Mouse (Mus musculus) bone marrow macrophage, adult 2 months (primary cell): Measurements from ENCODE around the gene Mrpl23.

Source experiments
- CTCF ChIP-seq: IDR thresholded peaks from 2 replicates; pipeline ENCODE4 v1.5.1; 2012; ENCODE audit warnings: low read depth, mild to moderate bottlenecking, low read length, moderate library complexity
- POLR2A ChIP-seq: IDR thresholded peaks from 2 replicates; pipeline ENCODE4 v1.6.1; 2012; ENCODE audit warnings: mild to moderate bottlenecking, low read depth, low read length, borderline replicate concordance

DNA sequence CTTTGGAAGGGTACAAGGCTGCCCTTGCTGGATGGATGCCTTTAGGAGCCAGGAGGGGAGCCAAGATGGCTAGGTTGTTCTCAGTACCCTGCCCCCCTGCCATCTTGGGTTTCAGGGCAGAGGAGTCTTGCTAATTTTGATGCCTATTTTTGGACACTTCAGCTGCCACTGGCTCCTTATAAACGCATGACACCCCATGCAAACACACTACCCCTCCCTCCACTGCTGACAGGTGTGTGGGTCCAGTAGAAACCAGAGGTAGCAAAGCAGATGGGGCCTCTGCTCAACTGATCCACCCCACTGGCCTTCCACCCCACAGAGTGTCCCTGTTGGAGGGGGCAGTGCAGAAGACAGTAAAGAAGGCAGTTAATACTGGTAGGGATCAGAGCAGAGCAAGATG is 32.5 kb upstream of the Mrpl23 start:
- TF ChIP-seq CTCF (no peak), POLR2A (no peak)
